Mouse (Mus musculus): ENCODE results near the gene Uckl1.

DNA sequence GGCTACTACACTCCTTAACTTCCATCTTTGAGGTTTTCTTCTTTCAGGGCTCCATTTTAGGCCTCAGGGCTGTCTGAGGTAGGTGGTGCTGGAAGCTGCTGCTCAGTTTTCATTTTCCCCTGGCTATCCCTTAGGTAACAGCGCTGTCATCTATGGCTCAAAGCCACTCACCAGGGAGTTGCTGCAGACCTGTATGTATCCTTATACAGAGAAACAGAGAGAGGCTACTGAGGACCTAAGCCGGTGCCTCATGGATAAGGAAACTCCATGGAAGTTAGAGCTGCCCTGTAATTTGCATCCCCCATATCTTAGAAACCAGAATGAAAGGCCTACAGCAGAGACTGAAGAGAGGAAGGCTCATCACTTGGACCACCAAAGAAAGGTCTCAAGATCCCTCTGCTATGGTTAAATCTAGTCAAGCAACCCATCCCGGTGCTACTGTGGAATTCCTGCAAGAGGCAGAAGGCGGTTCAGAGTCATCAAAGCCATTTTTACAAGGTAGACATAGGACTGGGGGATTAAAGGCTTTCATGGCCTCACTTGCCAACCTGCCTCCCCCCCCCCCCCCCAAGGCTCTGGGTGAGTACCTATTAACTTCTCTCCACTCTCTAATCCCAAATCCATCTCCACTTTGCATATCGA is 4.4 kb downstream of the Uckl1 start:
- no peak for TF ChIP-seq POLR2A (IDR thresholded peaks at IDR 0.05; ENCODE audit: insufficient read length, low read depth)
- no peak for TF ChIP-seq TCF3 (IDR thresholded peaks at IDR 0.05; ENCODE audit: insufficient read length, low read depth)
- TF ChIP-seq MAX (IDR thresholded peaks at IDR 0.05; ENCODE audit: low read depth) = no peak
- no peak for TF ChIP-seq POLR2AphosphoS2 (IDR thresholded peaks at IDR 0.05; ENCODE audit: insufficient read length, low read depth)

Measured in myocyte (in vitro differentiated cells).